Mouse (Mus musculus) naive thymus-derived CD4-positive, alpha-beta T cell, adult 2 months (primary cell): Measurements from ENCODE around the gene Bicra.

Source experiments
- DNase-seq: peaks from one replicate; pipeline ENCODE4 v3.0.0-alpha.2; 2011; ENCODE audit warnings: low read depth

The Bicra gene

GRCm38 (mm10) chr7:16047338-16048146, at the start of gene Bicra:
Bicra (minus strand) TSS chr7:16047921.
- DNase-seq: peak; percentile 87

GRCm38 (mm10) chr7:16094592-16094991, 46.9 kb upstream of the Bicra start:
- DNase-seq: no peak

GRCm38 (mm10) chr7:16087587-16087986, 39.9 kb upstream of the Bicra start:
- no peak for DNase-seq

- no peak for DNase-seq
These were observed 35.6 kb upstream of the Bicra start for GRCm38 (mm10) chr7:16083361-16083760.

- no peak for DNase-seq
These were observed 32.9 kb upstream of the Bicra start for GRCm38 (mm10) chr7:16080581-16080980.

GRCm38 (mm10) chr7:16079947-16080346, 32.2 kb upstream of the Bicra start:
- no peak for DNase-seq

- DNase-seq: no peak
These were observed 24.2 kb upstream of the Bicra start for GRCm38 (mm10) chr7:16071906-16072305.

- no peak for DNase-seq
These were observed 23.1 kb upstream of the Bicra start for GRCm38 (mm10) chr7:16070846-16071245.

GRCm38 (mm10) chr7:16063490-16063889, 15.8 kb upstream of the Bicra start:
- DNase-seq: peak; percentile 53

GRCm38 (mm10) chr7:16062099-16062420, 14.3 kb upstream of the Bicra start:
- no peak for DNase-seq

- no peak for DNase-seq
These were observed 13.7 kb upstream of the Bicra start, which contains the start of gene Zfp541 for GRCm38 (mm10) chr7:16061219-16062098. Zfp541 (plus strand) TSS chr7:16061814.

GRCm38 (mm10) chr7:16057136-16057534, 9.4 kb upstream of the Bicra start:
- peak; percentile 81 for DNase-seq

GRCm38 (mm10) chr7:16056459-16057135, 8.9 kb upstream of the Bicra start:
- peak; percentile 76 for DNase-seq

- no peak for DNase-seq
These were observed 7.9 kb upstream of the Bicra start for GRCm38 (mm10) chr7:16055665-16056064.

- no peak for DNase-seq
These were observed 7.2 kb upstream of the Bicra start for GRCm38 (mm10) chr7:16054966-16055365.

GRCm38 (mm10) chr7:16053105-16053504, 5.4 kb upstream of the Bicra start:
- no peak for DNase-seq

GRCm38 (mm10) chr7:16052684-16053083, 5.0 kb upstream of the Bicra start:
- peak; percentile 94 for DNase-seq

- DNase-seq: peak; percentile 89
These were observed 4.3 kb upstream of the Bicra start for GRCm38 (mm10) chr7:16051883-16052595.

- no peak for DNase-seq
These were observed 2.9 kb upstream of the Bicra start for GRCm38 (mm10) chr7:16050600-16050999.

- no peak for DNase-seq
These were observed 1.8 kb upstream of the Bicra start for GRCm38 (mm10) chr7:16049576-16049915.

GRCm38 (mm10) chr7:16048675-16049575, 1.2 kb upstream of the Bicra start:
- DNase-seq: peak; percentile 60
